14 mouse cellular contexts compared by ENCODE assay signal in genomic region chr1:173369611-173370010, GRCm38 (mm10). TPM values are rescaled to one million over a fixed set of nuclear protein-coding genes. Genes with fewer than 3 reads are reported as not detected.
DNase-seq lines count a peak whose midpoint lies in the region.
"Had no signal": no experiment of that assay in that cellular context is flagged by ENCODE, and none has a peak within 500 bp of the region (broad histone marks: within the 10 kb centered on the region; RNA-seq: fewer than 3 reads in every experiment).

No protein-coding gene starts in this region.

- DNase-seq in cerebellum, adult 11-12 months, result peak; percentile 76
- no peak for DNase-seq in cerebellum, postnatal 4 days (ENCODE audit: low spot score in 2 of 2)
- peak; percentile 67 for DNase-seq in left cerebral cortex, postnatal 4 days
- DNase-seq in left cerebral cortex, postnatal 36 days (ENCODE audit: low spot score in 2 of 2), result no peak
- peak; percentile 65 to 78 for DNase-seq in cerebellum, postnatal 14 days
- no peak for DNase-seq in frontal cortex, postnatal 36 days (ENCODE audit: low spot score in 2 of 2)
- no peak for DNase-seq in kidney, postnatal 25 days
- no peak for DNase-seq in thymus, postnatal 14 days
- DNase-seq: adrenal gland, postnatal 10 days; B cell, adult 2 months; forebrain, postnatal 0 days; heart, adult 2 months; kidney, adult 2 months had no signal

- intact Hi-C loops in left cerebral cortex, postnatal 4 days (cut with DNase I), result loop anchor here (10.0 kb wide), 1 partner anchor 845 kb away; the partner anchor contains the start of gene Cfap45
- intact Hi-C loops in left cerebral cortex, postnatal 36 days (cut with DNase I), result no loop called here

RNA-seq across cellular contexts. Expression of gene Cadm3, which starts 2.1 kb away (rescaled TPM):
- 100 to 1,000 TPM; 502 to 546 TPM for total RNA-seq in left cerebral cortex, postnatal 4 days (2021)
- total RNA-seq in left cerebral cortex, postnatal 36 days (2021), result 100 to 1,000 TPM; 437 to 444 TPM

RNA-seq across cellular contexts. Expression of gene Aim2, which starts 18.9 kb away (rescaled TPM):
- 10 to 100 TPM in 1 of 2 experiments, 1 to 10 TPM in 1; 8.3 to 11.1 TPM for total RNA-seq in left cerebral cortex, postnatal 4 days (2021)
- total RNA-seq in left cerebral cortex, postnatal 36 days (2021), result 1 to 10 TPM; 1.3 to 2.5 TPM

RNA-seq across cellular contexts. Expression of gene Ackr1, which starts 36.1 kb away (rescaled TPM):
- 100 to 1,000 TPM; 134 to 136 TPM for total RNA-seq in left cerebral cortex, postnatal 4 days (2021)
- 10 to 100 TPM; 83.5 to 94.7 TPM for total RNA-seq in left cerebral cortex, postnatal 36 days (2021)
- total RNA-seq: G1E had no signal

Comparison
In these comparisons a context has a peak if more than half of its experiments do, and no peak if none do; other contexts are left out.
1. DNase-seq: peak in cerebellum, adult 11-12 months (single experiment), left cerebral cortex, postnatal 4 days (single experiment) and cerebellum, postnatal 14 days (2 of 2); none in cerebellum, postnatal 4 days (0 of 2), left cerebral cortex, postnatal 36 days (0 of 2), frontal cortex, postnatal 36 days (0 of 2), kidney, postnatal 25 days (0 of 2) and thymus, postnatal 14 days (single experiment).